Mouse (Mus musculus) cerebellum, adult 2 months (tissue): ENCODE measurements at regions not wholly inside any gene's neighbourhood (a gene's known extent, or its start where the extent isn't known, plus 50 kb on each side); places are given as distances from the start of the nearest gene placed in this dataset.

ENCODE experiments used
- DNase-seq, 2 experiments: peaks; one replicate each; pipeline ENCODE4 v3.0.0; 2021
- H3K27ac ChIP-seq: fragments of 200-500 bp; 2 replicates; pipeline ENCODE4 v1.5.1; 2012; ENCODE audit warnings: low read length, control low read depth, inconsistent platforms; ENCODE audit not compliant: insufficient read depth
- H3K27me3 ChIP-seq: fragments of 200-500 bp; 2 replicates; pipeline ENCODE4 v1.6.1; 2012; ENCODE audit warnings: inconsistent platforms, mild to moderate bottlenecking, low read length, moderate library complexity; ENCODE audit not compliant: control insufficient read depth, insufficient read depth
- H3K4me1 ChIP-seq: fragments of 200-500 bp; 2 replicates; pipeline ENCODE4 v1.6.1; 2011; ENCODE audit warnings: low read length; ENCODE audit not compliant: control insufficient read depth, insufficient read depth
- H3K4me3 ChIP-seq: fragments of 200-500 bp; replicated peaks from 2 replicates; pipeline ENCODE3; 2011; ENCODE audit warnings: mild to moderate bottlenecking, low read depth, low read length, control low read depth; ENCODE audit not compliant: insufficient read depth
- CTCF ChIP-seq: fragments of 200-500 bp; IDR thresholded peaks from 2 replicates; pipeline ENCODE4 v1.5.1; 2011; ENCODE audit warnings: low read depth, mild to moderate bottlenecking, control low read depth, low read length, moderate library complexity, borderline replicate concordance; ENCODE audit not compliant: insufficient read depth
- POLR2A ChIP-seq: fragments of 200-500 bp; IDR thresholded peaks from 2 replicates; pipeline ENCODE4 v1.6.1; 2011; ENCODE audit warnings: low read length, control low read depth, borderline replicate concordance; ENCODE audit not compliant: insufficient read depth
- WGBS: fragments of 180-500 bp; shearing (Covaris S2); methylation state at CpG from one replicate; pipeline ENCODE4 v1.1.7; 2018; 5-methylcytosine and 5-hydroxymethylcytosine counted together

GRCm38 (mm10) chr1:128734857-128735256, 142.8 kb upstream of the Cxcr4 start:
- no peak for DNase-seq
- TF ChIP-seq POLR2A (no peak), CTCF (no peak)

GRCm38 (mm10) chr1:128731445-128731844, 139.4 kb upstream of the Cxcr4 start:
- 74% methylated on average over 3 of the region's 3 CpGs for WGBS
- Histone ChIP-seq H3K27me3 (no peaks in the 10 kb centered on the region), H3K4me3 (no peak overlapping the region), H3K4me1 (no peaks in the 10 kb centered on the region), H3K27ac (no peak overlapping the region)
- TF ChIP-seq POLR2A: no peak
- no peak for TF ChIP-seq CTCF
- no peak for DNase-seq

More at GRCm38 (mm10) chr1:128734857-128735256, 142.8 kb upstream of the Cxcr4 start:
- H3K4me1 ChIP-seq: no peaks in the 10 kb centered on the region
- WGBS: 83% methylated on average over 2 of the region's 2 CpGs
- no peak overlapping the region for H3K27ac ChIP-seq
- H3K4me3 ChIP-seq: no peak overlapping the region
- H3K27me3 ChIP-seq: no peaks in the 10 kb centered on the region

GRCm38 (mm10) chr1:128724433-128725091, 132.5 kb upstream of the Cxcr4 start:
- WGBS: 87% methylated on average over 6 of the region's 6 CpGs
- TF ChIP-seq CTCF (no peak), POLR2A (no peak)
- Histone ChIP-seq H3K4me1 (no peaks in the 10 kb centered on the region), H3K4me3 (no peak overlapping the region), H3K27ac (no peak overlapping the region), H3K27me3 (no peaks in the 10 kb centered on the region)
- no peak for DNase-seq

GRCm38 (mm10) chr1:128723843-128724242, 131.8 kb upstream of the Cxcr4 start:
- Histone ChIP-seq H3K4me3 (no peak overlapping the region), H3K27ac (no peak overlapping the region), H3K27me3 (no peaks in the 10 kb centered on the region), H3K4me1 (no peaks in the 10 kb centered on the region)
- no peak for DNase-seq
- WGBS: 63% methylated on average over 3 of the region's 3 CpGs
- TF ChIP-seq POLR2A (no peak), CTCF (no peak)

- no peak overlapping the region for H3K4me3 ChIP-seq
- no peaks in the 10 kb centered on the region for H3K4me1 ChIP-seq
- DNase-seq: no peak
- no peaks in the 10 kb centered on the region for H3K27me3 ChIP-seq
- TF ChIP-seq POLR2A (no peak), CTCF (no peak)
- no peak overlapping the region for H3K27ac ChIP-seq
- 43% methylated on average over 2 of the region's 2 CpGs for WGBS
These were observed 130.0 kb upstream of the Cxcr4 start for GRCm38 (mm10) chr1:128722061-128722471.

GRCm38 (mm10) chr1:128714843-128715242, 122.8 kb upstream of the Cxcr4 start:
- DNase-seq: no peak
- Histone ChIP-seq H3K4me3 (no peak overlapping the region), H3K4me1 (no peaks in the 10 kb centered on the region), H3K27me3 (no peaks in the 10 kb centered on the region), H3K27ac (no peak overlapping the region)
- WGBS: 89% methylated on average over 6 of the region's 6 CpGs
- TF ChIP-seq CTCF (no peak), POLR2A (no peak)

GRCm38 (mm10) chr1:128712876-128713275, 120.8 kb upstream of the Cxcr4 start:
- 69% methylated on average over 7 of the region's 7 CpGs for WGBS
- no peak for DNase-seq
- Histone ChIP-seq H3K27me3 (no peaks in the 10 kb centered on the region), H3K27ac (no peak overlapping the region), H3K4me1 (no peaks in the 10 kb centered on the region), H3K4me3 (no peak overlapping the region)
- TF ChIP-seq POLR2A: no peak
- no peak for TF ChIP-seq CTCF

GRCm38 (mm10) chr1:128711121-128711520, 119.0 kb upstream of the Cxcr4 start:
- Histone ChIP-seq H3K27ac (no peak overlapping the region), H3K4me1 (no peaks in the 10 kb centered on the region), H3K4me3 (no peak overlapping the region), H3K27me3 (no peaks in the 10 kb centered on the region)
- TF ChIP-seq CTCF (no peak), POLR2A (no peak)
- WGBS: 76% methylated on average over 5 of the region's 5 CpGs
- no peak for DNase-seq
